Mouse (Mus musculus) kidney, adult 2 months (tissue): ENCODE results near the gene Agbl4.

Source experiments
- CTCF ChIP-seq: fragments of 200-500 bp; conservative IDR thresholded peaks from 2 replicates; pipeline ENCODE4 v1.5.1; 2011; ENCODE audit warnings: low read depth, mild to moderate bottlenecking, control low read depth, low read length, moderate library complexity, mixed read lengths; ENCODE audit not compliant: insufficient read depth, insufficient read length
- POLR2A ChIP-seq: fragments of 200-500 bp; IDR thresholded peaks from one replicate; pipeline ENCODE4 v1.6.1; 2011; ENCODE audit warnings: low read depth, low read length, control low read depth

- TF ChIP-seq POLR2A (no peak), CTCF (peak; percentile 64)
These were observed 1248.3 kb downstream of the Agbl4 start for GRCm38 (mm10) chr4:111645831-111646166.
